Mouse (Mus musculus) heart, embryonic 13.5 days (tissue): ENCODE measurements at regions not wholly inside any gene's neighbourhood (a gene's known extent, or its start where the extent isn't known, plus 50 kb on each side); places are given as distances from the start of the nearest gene placed in this dataset.

Source experiments
- ATAC-seq: fragments of 200-750 bp; cut with Nextera tagmentation; 2 replicates; pipeline ENCODE4 v1.8.0; 2017; ENCODE audit warnings: moderate TSS enrichment; ENCODE audit not compliant: insufficient number of reproducible peaks, low FRiP score, low TSS enrichment; ENCODE audit errors: extremely low read depth
- H3K27ac ChIP-seq: fragments of 300-500 bp; sonication (generic); replicated peaks from 2 replicates; pipeline ENCODE4 v1.5.1; 2015; ENCODE audit warnings: moderate library complexity, mild to moderate bottlenecking, inconsistent platforms
- H3K27me3 ChIP-seq: fragments of 300-500 bp; sonication (generic); replicated peaks from 2 replicates; pipeline ENCODE4 v1.6.1; 2015; ENCODE audit warnings: mild to moderate bottlenecking, inconsistent platforms
- H3K36me3 ChIP-seq: fragments of 300-500 bp; sonication (generic); 2 replicates; pipeline ENCODE4 v1.6.1; 2015; ENCODE audit warnings: mild to moderate bottlenecking, inconsistent platforms
- H3K4me1 ChIP-seq: fragments of 300-500 bp; sonication (generic); 2 replicates; pipeline ENCODE4 v1.6.1; 2015; ENCODE audit warnings: inconsistent platforms
- H3K4me2 ChIP-seq: fragments of 300-500 bp; sonication (generic); 2 replicates; pipeline ENCODE4 v1.6.1; 2015; ENCODE audit warnings: inconsistent platforms, mild to moderate bottlenecking, moderate library complexity
- H3K4me3 ChIP-seq: fragments of 300-500 bp; sonication (generic); 2 replicates; pipeline ENCODE4 v1.5.1; 2015; ENCODE audit warnings: moderate library complexity, mild to moderate bottlenecking, inconsistent platforms
- H3K9ac ChIP-seq: fragments of 300-500 bp; sonication (generic); 2 replicates; pipeline ENCODE4 v1.6.1; 2015; ENCODE audit warnings: inconsistent platforms, mild to moderate bottlenecking, moderate library complexity
- H3K9me3 ChIP-seq: fragments of 300-500 bp; sonication (generic); 2 replicates; pipeline ENCODE4 v1.6.1; 2016; ENCODE audit warnings: inconsistent platforms
- WGBS: fragments of 180-500 bp; shearing (Covaris S2); methylation state at CpG from one replicate; pipeline ENCODE4 v1.1.7; 2015; ENCODE audit warnings: mixed read lengths; 5-methylcytosine and 5-hydroxymethylcytosine counted together

- Histone ChIP-seq H3K4me2 (peak overlapping the region; percentile 45), H3K27ac (no peak overlapping the region), H3K4me3 (peak overlapping the region; percentile 2; the same call in 1 of the 2 replicates), H3K9ac (no peak overlapping the region), H3K9me3 (peaks cover 7% of the 10 kb centered on the region; the same call in 1 of the 2 replicates), H3K4me1 (no peaks in the 10 kb centered on the region), H3K27me3 (no peaks in the 10 kb centered on the region), H3K36me3 (no peaks in the 10 kb centered on the region)
- no peak for ATAC-seq
- WGBS = 62% methylated on average over 18 of the region's 18 CpGs
These were observed 385.0 kb upstream of the Rora start for GRCm38 (mm10) chr9:68268551-68268950.

- peak overlapping the region; percentile 88 for H3K27ac ChIP-seq
- peaks cover 3% of the 10 kb centered on the region; the same call in 1 of the 2 replicates for H3K9me3 ChIP-seq
These were observed 351.2 kb upstream of the Rora start for GRCm38 (mm10) chr9:68302232-68302925.

GRCm38 (mm10) chr9:68330721-68331120, 322.9 kb upstream of the Rora start:
- H3K9ac ChIP-seq = no peak overlapping the region
- H3K4me3 ChIP-seq = no peak overlapping the region
- ATAC-seq = no peak
- H3K9me3 ChIP-seq = 0 out of 2 replicates have a peak, but pooled peaks cover 3% of the 10 kb centered on the region
- H3K4me1 ChIP-seq = no peaks in the 10 kb centered on the region
- no peak overlapping the region for H3K4me2 ChIP-seq
- 72% methylated on average over 3 of the region's 3 CpGs for WGBS
- no peaks in the 10 kb centered on the region for H3K36me3 ChIP-seq
- H3K27me3 ChIP-seq = no peaks in the 10 kb centered on the region
- H3K27ac ChIP-seq = no peak overlapping the region

More at GRCm38 (mm10) chr9:68302232-68302925, 351.2 kb upstream of the Rora start:
- no peaks in the 10 kb centered on the region for H3K36me3 ChIP-seq
- H3K9ac ChIP-seq = no peak overlapping the region
- peaks cover 18% of the 10 kb centered on the region for H3K4me1 ChIP-seq
- no peak overlapping the region for H3K4me2 ChIP-seq
- no peaks in the 10 kb centered on the region for H3K27me3 ChIP-seq
- 12% methylated on average over 7 of the region's 7 CpGs for WGBS
- H3K4me3 ChIP-seq = no peak overlapping the region
- ATAC-seq = peak; percentile 61; the same call in 1 of the 2 replicates

GRCm38 (mm10) chr9:68340921-68341320, 312.7 kb upstream of the Rora start:
- 14% methylated on average over 3 of the region's 3 CpGs for WGBS
- Histone ChIP-seq H3K36me3 (no peaks in the 10 kb centered on the region), H3K4me2 (no peak overlapping the region), H3K9ac (no peak overlapping the region), H3K9me3 (no peaks in the 10 kb centered on the region), H3K27me3 (no peaks in the 10 kb centered on the region), H3K4me3 (no peak overlapping the region), H3K4me1 (no peaks in the 10 kb centered on the region; the same call in 1 of the 2 replicates), H3K27ac (no peak overlapping the region)
- ATAC-seq = no peak

- no peak overlapping the region for H3K4me3 ChIP-seq
- 77% methylated on average over 3 of the region's 3 CpGs for WGBS
- H3K9me3 ChIP-seq = no peaks in the 10 kb centered on the region
- no peak overlapping the region for H3K27ac ChIP-seq
- no peaks in the 10 kb centered on the region for H3K27me3 ChIP-seq
- no peak overlapping the region for H3K9ac ChIP-seq
- ATAC-seq = no peak
- no peaks in the 10 kb centered on the region for H3K36me3 ChIP-seq
- H3K4me2 ChIP-seq = no peak overlapping the region
- H3K4me1 ChIP-seq = no peaks in the 10 kb centered on the region; the same call in 1 of the 2 replicates
These were observed 312.1 kb upstream of the Rora start for GRCm38 (mm10) chr9:68341511-68341910.

GRCm38 (mm10) chr9:68347426-68347825, 306.2 kb upstream of the Rora start:
- no peaks in the 10 kb centered on the region for H3K36me3 ChIP-seq
- no peaks in the 10 kb centered on the region for H3K9me3 ChIP-seq
- no peaks in the 10 kb centered on the region for H3K27me3 ChIP-seq
- H3K4me2 ChIP-seq = no peak overlapping the region
- no peaks in the 10 kb centered on the region for H3K4me1 ChIP-seq
- 63% methylated on average over 6 of the region's 6 CpGs for WGBS
- no peak overlapping the region for H3K27ac ChIP-seq
- no peak overlapping the region for H3K4me3 ChIP-seq
- H3K9ac ChIP-seq = no peak overlapping the region
- no peak for ATAC-seq

GRCm38 (mm10) chr9:68351466-68351865, 302.1 kb upstream of the Rora start:
- no peaks in the 10 kb centered on the region for H3K9me3 ChIP-seq
- no peak overlapping the region for H3K9ac ChIP-seq
- H3K4me2 ChIP-seq = no peak overlapping the region
- no peak overlapping the region for H3K27ac ChIP-seq
- no peaks in the 10 kb centered on the region for H3K27me3 ChIP-seq
- 69% methylated on average over 4 of the region's 4 CpGs for WGBS
- no peaks in the 10 kb centered on the region for H3K4me1 ChIP-seq
- H3K36me3 ChIP-seq = no peaks in the 10 kb centered on the region
- no peak for ATAC-seq
- H3K4me3 ChIP-seq = no peak overlapping the region

GRCm38 (mm10) chr9:68354470-68354869, 299.1 kb upstream of the Rora start:
- H3K36me3 ChIP-seq = no peaks in the 10 kb centered on the region
- H3K27ac ChIP-seq = no peak overlapping the region
- no peak overlapping the region for H3K4me2 ChIP-seq
- 59% methylated on average over 4 of the region's 4 CpGs for WGBS
- ATAC-seq = no peak
- no peak overlapping the region for H3K4me3 ChIP-seq
- no peak overlapping the region for H3K9ac ChIP-seq
- H3K9me3 ChIP-seq = no peaks in the 10 kb centered on the region
- H3K27me3 ChIP-seq = no peaks in the 10 kb centered on the region
- H3K4me1 ChIP-seq = 0 out of 2 replicates have a peak, but pooled peaks cover 6% of the 10 kb centered on the region

- no peaks in the 10 kb centered on the region for H3K36me3 ChIP-seq
- no peaks in the 10 kb centered on the region for H3K27me3 ChIP-seq
- H3K4me2 ChIP-seq = no peak overlapping the region
- ATAC-seq = no peak
- H3K9ac ChIP-seq = no peak overlapping the region
- no peak overlapping the region for H3K27ac ChIP-seq
- H3K9me3 ChIP-seq = no peaks in the 10 kb centered on the region
- WGBS = 62% methylated on average over 4 of the region's 4 CpGs
- H3K4me1 ChIP-seq = 0 out of 2 replicates have a peak, but pooled peaks cover 6% of the 10 kb centered on the region
- H3K4me3 ChIP-seq = no peak overlapping the region
These were observed 297.5 kb upstream of the Rora start for GRCm38 (mm10) chr9:68356078-68356477.

GRCm38 (mm10) chr9:68357231-68357630, 296.4 kb upstream of the Rora start:
- no peak for ATAC-seq
- no peak overlapping the region for H3K27ac ChIP-seq
- no peak overlapping the region for H3K4me2 ChIP-seq
- H3K36me3 ChIP-seq = no peaks in the 10 kb centered on the region
- H3K9me3 ChIP-seq = no peaks in the 10 kb centered on the region
- H3K4me3 ChIP-seq = no peak overlapping the region
- no peak overlapping the region for H3K9ac ChIP-seq
- H3K4me1 ChIP-seq = 0 out of 2 replicates have a peak, but pooled peaks cover 6% of the 10 kb centered on the region
- H3K27me3 ChIP-seq = 0 out of 2 replicates have a peak, but pooled peaks cover 3% of the 10 kb centered on the region
- 29% methylated on average over 5 of the region's 5 CpGs for WGBS

GRCm38 (mm10) chr9:68366973-68367372, 286.6 kb upstream of the Rora start:
- Histone ChIP-seq H3K4me1 (no peaks in the 10 kb centered on the region), H3K36me3 (no peaks in the 10 kb centered on the region), H3K9ac (no peak overlapping the region), H3K4me2 (no peak overlapping the region), H3K9me3 (no peaks in the 10 kb centered on the region), H3K27ac (no peak overlapping the region), H3K4me3 (no peak overlapping the region), H3K27me3 (0 out of 2 replicates have a peak, but pooled peaks cover 5% of the 10 kb centered on the region)
- ATAC-seq = no peak
- WGBS = 59% methylated on average over 3 of the region's 3 CpGs

GRCm38 (mm10) chr9:68367556-68367955, 286.0 kb upstream of the Rora start:
- Histone ChIP-seq H3K9me3 (no peaks in the 10 kb centered on the region), H3K4me1 (no peaks in the 10 kb centered on the region), H3K9ac (no peak overlapping the region), H3K27ac (no peak overlapping the region), H3K36me3 (no peaks in the 10 kb centered on the region), H3K27me3 (0 out of 2 replicates have a peak, but pooled peaks cover 5% of the 10 kb centered on the region), H3K4me2 (no peak overlapping the region), H3K4me3 (no peak overlapping the region)
- no peak for ATAC-seq
- 82% methylated on average over 4 of the region's 4 CpGs for WGBS
